9 mouse cellular contexts compared by ENCODE assay signal in genomic region chr14:31252091-31252490, GRCm38 (mm10). TPM values are rescaled to one million over a fixed set of nuclear protein-coding genes. Genes with fewer than 3 reads are reported as not detected.
DNase-seq lines count a peak whose midpoint lies in the region; ATAC-seq and TF ChIP-seq lines count a peak whose summit lies in the region.
"Had no signal": no experiment of that assay in that cellular context is flagged by ENCODE, and none has a peak within 500 bp of the region (broad histone marks: within the 10 kb centered on the region; RNA-seq: fewer than 3 reads in every experiment).

No protein-coding gene starts in this region.

- H3K9ac ChIP-seq in ES-Bruce4 (ENCODE audit: low read depth, poor library complexity, severe bottlenecking), result peak overlapping the region; percentile 90
- H3K9ac ChIP-seq in forebrain, postnatal 0 days, result peak overlapping the region; percentile 98
- H3K9ac ChIP-seq in liver, postnatal 0 days (replicated peaks), result peak overlapping the region; percentile 96

- no peak for ATAC-seq in forebrain, postnatal 0 days
- ATAC-seq in liver, postnatal 0 days, result no peak

- TF ChIP-seq POLR2A in ES-Bruce4 (IDR thresholded peaks at IDR 0.05; ENCODE audit: insufficient read depth, low read length), result no peak

- H3K9me3 ChIP-seq in heart, embryonic 10.5 days, result no peaks in the 10 kb centered on the region
- no peaks in the 10 kb centered on the region for H3K9me3 ChIP-seq in ES-Bruce4 (replicated peaks; ENCODE audit: control insufficient read depth, insufficient read depth, low read length, poor library complexity, severe bottlenecking)
- no peaks in the 10 kb centered on the region for H3K9me3 ChIP-seq in forebrain, postnatal 0 days (ENCODE audit: low read length)
- H3K9me3 ChIP-seq in liver, postnatal 0 days (ENCODE audit: low read length), result no peaks in the 10 kb centered on the region

- H3K4me2 ChIP-seq in forebrain, postnatal 0 days (ENCODE audit: low read depth), result peak overlapping the region; percentile 76
- peak overlapping the region; percentile 84 for H3K4me2 ChIP-seq in liver, postnatal 0 days (ENCODE audit: low read depth, low read length)

- H3K27me3 ChIP-seq in heart, embryonic 10.5 days (ENCODE audit: insufficient read depth, poor library complexity, severe bottlenecking), result no peaks in the 10 kb centered on the region
- H3K27me3 ChIP-seq in ES-Bruce4 (ENCODE audit: control insufficient read depth, insufficient read depth, low read length, poor library complexity, severe bottlenecking), result no peaks in the 10 kb centered on the region
- no peaks in the 10 kb centered on the region for H3K27me3 ChIP-seq in forebrain, postnatal 0 days (ENCODE audit: insufficient read depth, low read length)
- H3K27me3 ChIP-seq in liver, postnatal 0 days (ENCODE audit: insufficient read depth, low read length), result no peaks in the 10 kb centered on the region

- H3K27ac ChIP-seq in heart, embryonic 10.5 days, result peak overlapping the region; percentile 99
- no peak overlapping the region for H3K27ac ChIP-seq in ES-Bruce4 (ENCODE audit: insufficient read depth, low read length)
- no peak overlapping the region for H3K27ac ChIP-seq in forebrain, postnatal 0 days (ENCODE audit: low read depth, low read length)
- H3K27ac ChIP-seq in liver, postnatal 0 days (ENCODE audit: low read depth), result peak overlapping the region; percentile 94; the same call in 1 of the 2 replicates

- H3K36me3 ChIP-seq in heart, embryonic 10.5 days, result peaks cover 46% of the 10 kb centered on the region
- H3K36me3 ChIP-seq in ES-Bruce4 (ENCODE audit: control insufficient read depth, insufficient read depth, low read length, poor library complexity, severe bottlenecking), result peaks cover 42% of the 10 kb centered on the region
- peaks cover 39% of the 10 kb centered on the region for H3K36me3 ChIP-seq in forebrain, postnatal 0 days (ENCODE audit: insufficient read depth)
- H3K36me3 ChIP-seq in liver, postnatal 0 days (replicated peaks; ENCODE audit: insufficient read depth, low read length), result peaks cover 38% of the 10 kb centered on the region

- no peak for DNase-seq in heart, embryonic 10.5 days (ENCODE audit: low spot score)
- no peak for DNase-seq in heart, adult 8-10 months (ENCODE audit: low spot score)
- DNase-seq in forebrain, postnatal 0 days, result no peak
- DNase-seq in liver, postnatal 0 days, result no peak
- no peak for DNase-seq in T-cell, adult 2 months (ENCODE audit: low spot score)
- DNase-seq in left cerebral cortex, adult 9 months (ENCODE audit: low spot score in 2 of 2), result no peak
- DNase-seq in spleen, adult 12 weeks (ENCODE audit: low spot score), result no peak

- 87% methylated on average over 5 of the region's 5 CpGs for WGBS in heart, embryonic 10.5 days
- WGBS in forebrain, postnatal 0 days, result 91% methylated on average over 5 of the region's 5 CpGs
- WGBS in liver, postnatal 0 days (ENCODE audit: insufficient replicate concordance), result 80% methylated on average over 5 of the region's 5 CpGs

- peaks cover 15% of the 10 kb centered on the region for H3K4me1 ChIP-seq in heart, embryonic 10.5 days
- H3K4me1 ChIP-seq in ES-Bruce4 (ENCODE audit: control insufficient read depth, insufficient read depth, low read length), result no peaks in the 10 kb centered on the region
- no peaks in the 10 kb centered on the region for H3K4me1 ChIP-seq in forebrain, postnatal 0 days (ENCODE audit: insufficient read depth)
- peaks cover 14% of the 10 kb centered on the region; the same call in 1 of the 2 replicates for H3K4me1 ChIP-seq in liver, postnatal 0 days (ENCODE audit: insufficient read depth)

- peak overlapping the region; percentile 95 for H3K4me3 ChIP-seq in heart, embryonic 10.5 days
- H3K4me3 ChIP-seq in ES-Bruce4 (ENCODE audit: low read depth, low read length), result peak overlapping the region; percentile 91
- H3K4me3 ChIP-seq in forebrain, postnatal 0 days (ENCODE audit: low read depth, low read length), result peak overlapping the region; percentile 100
- H3K4me3 ChIP-seq in liver, postnatal 0 days (ENCODE audit: low read depth, low read length), result peak overlapping the region; percentile 89

- TF ChIP-seq EP300 in ES-Bruce4 (IDR thresholded peaks at IDR 0.05; ENCODE audit: insufficient read depth, low read depth, low read length), result no peak
- no peak for TF ChIP-seq EP300 in liver, postnatal 0 days (IDR thresholded peaks at IDR 0.05; ENCODE audit: low read depth)

- TF ChIP-seq CTCF in ES-Bruce4 (IDR thresholded peaks at IDR 0.05; ENCODE audit: low read depth, low read length), result no peak
- TF ChIP-seq CTCF in forebrain, postnatal 0 days (IDR thresholded peaks at IDR 0.05; ENCODE audit: low read depth), result no peak
- TF ChIP-seq CTCF in liver, postnatal 0 days (IDR thresholded peaks at IDR 0.05; ENCODE audit: low read depth), result no peak

RNA-seq across cellular contexts. Expression of gene Bap1, which starts 0.8 kb away (rescaled TPM):
- polyA plus RNA-seq in heart, embryonic 10.5 days (2016; fragmentation: Nextera tagmentation; extraction: Ambion mirVana), result 76.2 and 80.7 TPM in 2 replicates
- total RNA-seq in heart, adult 8-10 months (2022), result 10 to 100 TPM; 42.1 to 46.9 (median 43.1) TPM
- 42.2 and 44.3 TPM in 2 replicates for polyA plus RNA-seq in ES-Bruce4 (2011; ENCODE audit: insufficient read depth, insufficient read length, low read depth, missing spikeins)
- 136 and 139 TPM in 2 replicates for total RNA-seq in forebrain, postnatal 0 days (2014; rRNA removed)
- 104 and 115 TPM in 2 replicates for polyA plus RNA-seq in forebrain, postnatal 0 days (2015; fragmentation: Nextera tagmentation; extraction: Ambion mirVana)
- polyA plus RNA-seq in liver, postnatal 0 days (2015; fragmentation: Nextera tagmentation; extraction: Ambion mirVana), result 16.3 and 19.8 TPM in 2 replicates

RNA-seq across cellular contexts. Expression of gene Phf7, which starts 1.0 kb away (rescaled TPM):
- 8.4 and 11.8 TPM in 2 replicates for polyA plus RNA-seq in heart, embryonic 10.5 days (2016; fragmentation: Nextera tagmentation; extraction: Ambion mirVana)
- 1 to 10 TPM; 3.2 to 5.2 (median 4.2) TPM for total RNA-seq in heart, adult 8-10 months (2022)
- polyA plus RNA-seq in ES-Bruce4 (2011; ENCODE audit: insufficient read depth, insufficient read length, low read depth, missing spikeins), result 14.0 and 15.3 TPM in 2 replicates
- total RNA-seq in forebrain, postnatal 0 days (2014; rRNA removed), result 7.1 and 8.6 TPM in 2 replicates
- polyA plus RNA-seq in forebrain, postnatal 0 days (2015; fragmentation: Nextera tagmentation; extraction: Ambion mirVana), result 12.2 and 12.9 TPM in 2 replicates
- polyA plus RNA-seq in liver, postnatal 0 days (2015; fragmentation: Nextera tagmentation; extraction: Ambion mirVana), result 7.3 and 8.3 TPM in 2 replicates

RNA-seq across cellular contexts. Expression of gene Sema3g, which starts 34.4 kb away (rescaled TPM):
- 0.47 and 0.54 TPM in 2 replicates for polyA plus RNA-seq in heart, embryonic 10.5 days (2016; fragmentation: Nextera tagmentation; extraction: Ambion mirVana)
- 10 to 100 TPM; 12.3 to 14.2 (median 13.2) TPM for total RNA-seq in heart, adult 8-10 months (2022)
- polyA plus RNA-seq in ES-Bruce4 (2011; ENCODE audit: insufficient read depth, insufficient read length, low read depth, missing spikeins), result not detected in 2 replicates
- total RNA-seq in forebrain, postnatal 0 days (2014; rRNA removed), result 2.2 and 3.7 TPM in 2 replicates
- polyA plus RNA-seq in forebrain, postnatal 0 days (2015; fragmentation: Nextera tagmentation; extraction: Ambion mirVana), result 0.23 and 0.31 TPM in 2 replicates
- 0.04 and 0.06 TPM in 2 replicates for polyA plus RNA-seq in liver, postnatal 0 days (2015; fragmentation: Nextera tagmentation; extraction: Ambion mirVana)
- polyA plus RNA-seq: CD4-positive, CD25-positive, alpha-beta regulatory T cell, adult 4 months had no signal

RNA-seq across cellular contexts. Expression of gene Nisch, which starts 35.3 kb away (rescaled TPM):
- polyA plus RNA-seq in heart, embryonic 10.5 days (2016; fragmentation: Nextera tagmentation; extraction: Ambion mirVana), result 457 and 500 TPM in 2 replicates
- 100 to 1,000 TPM; 129 to 142 (median 131) TPM for total RNA-seq in heart, adult 8-10 months (2022)
- polyA plus RNA-seq in ES-Bruce4 (2011; ENCODE audit: insufficient read depth, insufficient read length, low read depth, missing spikeins), result 335 and 342 TPM in 2 replicates
- total RNA-seq in forebrain, postnatal 0 days (2014; rRNA removed), result 211 and 300 TPM in 2 replicates
- polyA plus RNA-seq in forebrain, postnatal 0 days (2015; fragmentation: Nextera tagmentation; extraction: Ambion mirVana), result 148 and 199 TPM in 2 replicates
- polyA plus RNA-seq in liver, postnatal 0 days (2015; fragmentation: Nextera tagmentation; extraction: Ambion mirVana), result 51.1 and 65.0 TPM in 2 replicates

RNA-seq across cellular contexts. Expression of gene Tnnc1, which starts 44.0 kb away (rescaled TPM):
- 1,899 and 2,942 TPM in 2 replicates for polyA plus RNA-seq in heart, embryonic 10.5 days (2016; fragmentation: Nextera tagmentation; extraction: Ambion mirVana)
- 1,000 to 10,000 TPM; 5,856 to 6,611 (median 6,322) TPM for total RNA-seq in heart, adult 8-10 months (2022)
- 7.6 and 9.5 TPM in 2 replicates for polyA plus RNA-seq in ES-Bruce4 (2011; ENCODE audit: insufficient read depth, insufficient read length, low read depth, missing spikeins)
- total RNA-seq in forebrain, postnatal 0 days (2014; rRNA removed), result 1.2 and 2.4 TPM in 2 replicates
- 2.4 and 3.0 TPM in 2 replicates for polyA plus RNA-seq in forebrain, postnatal 0 days (2015; fragmentation: Nextera tagmentation; extraction: Ambion mirVana)
- 3.9 and 8.4 TPM in 2 replicates for polyA plus RNA-seq in liver, postnatal 0 days (2015; fragmentation: Nextera tagmentation; extraction: Ambion mirVana)
- polyA plus RNA-seq: CD4-positive, CD25-positive, alpha-beta regulatory T cell, adult 4 months had no signal

Comparison
In these comparisons a context has a peak if more than half of its experiments do, and no peak if none do; other contexts are left out.
1. H3K27ac ChIP-seq: peak in heart, embryonic 10.5 days (single experiment) and liver, postnatal 0 days (single experiment); none in ES-Bruce4 (single experiment) and forebrain, postnatal 0 days (single experiment).
2. Peak in every context shown above with its lines, with median percentiles within 50 percentile points of each other: H3K4me3 ChIP-seq and H3K9ac ChIP-seq.